Mouse (Mus musculus): ENCODE data around the gene Specc1l.
"Not testable (repeated sequence)": the region's sequence is repeated elsewhere in the genome, so short reads cannot be mapped to it uniquely, and the experiment has no call there.

Specc1l gene

DNA sequence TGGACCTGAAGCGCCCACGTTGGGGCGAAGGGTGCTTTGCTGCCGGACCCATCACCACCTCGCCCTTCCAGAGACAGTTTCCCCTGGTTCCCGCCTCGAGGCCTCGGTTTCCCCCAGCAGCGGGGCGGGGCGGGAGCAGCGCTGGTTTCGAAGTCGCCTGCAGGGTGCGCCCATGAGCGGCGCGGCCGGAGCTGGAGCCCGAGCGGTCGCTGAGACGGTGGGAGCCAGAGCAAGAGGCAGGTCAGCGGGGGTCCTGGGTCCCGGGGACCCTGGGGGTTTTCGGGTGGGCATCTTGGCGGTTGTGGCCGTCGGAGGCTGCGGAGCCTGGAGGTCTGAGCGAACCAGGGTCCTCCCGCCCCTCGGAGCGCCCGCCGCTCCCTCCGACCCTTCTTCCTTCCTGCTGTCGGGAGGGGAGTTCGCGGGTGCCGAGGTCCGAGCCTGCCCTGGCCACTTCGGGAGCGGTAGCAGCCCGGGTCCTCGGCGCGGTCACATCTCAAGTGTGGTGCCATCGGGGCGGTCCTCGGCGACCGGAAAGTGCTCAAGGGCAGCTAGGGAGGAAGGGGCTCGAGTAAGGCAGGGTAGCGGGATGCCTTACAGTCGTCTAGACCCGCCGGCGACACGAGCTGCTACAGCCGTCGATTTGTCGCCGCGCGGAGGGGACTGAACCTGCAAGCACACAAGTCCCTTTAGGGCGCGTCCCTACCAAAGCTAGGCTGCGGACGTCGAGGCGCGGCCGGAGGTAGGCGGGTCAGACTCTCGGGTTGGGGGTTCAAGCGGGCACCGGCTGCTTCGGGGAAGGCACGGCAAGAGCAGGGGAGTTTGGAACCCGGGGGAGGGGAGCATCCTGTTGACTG, 105.3 kb downstream of the Specc1l start:
- DNase-seq (ENCODE audit: low spot score): peak; percentile 79

DNA sequence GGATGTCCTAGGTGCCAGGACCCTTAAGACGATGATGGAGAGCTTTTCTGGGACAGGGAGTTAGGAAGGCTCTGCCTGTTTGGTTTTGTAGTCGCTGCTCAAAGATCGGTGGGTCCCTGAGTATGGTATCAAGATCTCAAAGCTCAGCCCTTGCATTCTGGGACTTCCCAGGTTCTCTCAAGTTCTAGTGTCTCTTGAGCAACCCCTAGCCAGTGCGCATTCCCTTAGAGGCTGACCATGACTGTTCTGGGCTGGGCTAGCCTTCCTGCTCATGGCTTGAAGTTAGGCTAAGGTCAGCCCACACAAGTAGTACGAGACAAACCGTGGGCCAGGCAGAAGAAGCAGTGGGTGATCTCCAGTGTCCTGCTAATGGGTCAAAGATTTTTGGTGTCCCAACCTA, 106.3 kb downstream of the Specc1l start:
- no peak for DNase-seq (ENCODE audit: low spot score)

DNA sequence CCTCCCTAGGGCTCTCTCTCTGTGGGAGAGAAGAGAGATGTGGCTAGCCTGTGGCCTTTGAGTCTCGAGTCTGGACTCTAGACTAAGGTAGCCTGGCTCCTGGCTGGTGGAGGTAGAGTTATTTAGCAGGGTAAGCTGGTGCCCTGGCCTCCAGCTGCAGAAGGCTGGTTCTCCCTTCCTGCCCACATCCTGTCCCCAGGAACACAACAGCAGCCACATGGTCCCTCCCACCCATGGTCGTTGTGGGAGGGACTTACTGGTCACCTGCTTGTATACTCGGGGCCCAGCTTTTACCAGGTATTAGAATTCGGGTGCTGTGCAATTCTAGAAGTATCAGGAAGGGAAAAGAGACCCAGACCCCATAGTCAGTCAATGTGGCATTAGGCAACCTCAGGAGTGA, 108.4 kb downstream of the Specc1l start:
- DNase-seq (ENCODE audit: low spot score): no peak

GRCm38 (mm10) chr10:75322966-75323365, 111.1 kb downstream of the Specc1l start:
- no peak for DNase-seq (ENCODE audit: low spot score)

- no peak for DNase-seq (ENCODE audit: low spot score)
These were observed 112.1 kb downstream of the Specc1l start for GRCm38 (mm10) chr10:75323986-75324385.

GRCm38 (mm10) chr10:75324391-75324790, 112.5 kb downstream of the Specc1l start:
- no peak for DNase-seq (ENCODE audit: low spot score)

DNA sequence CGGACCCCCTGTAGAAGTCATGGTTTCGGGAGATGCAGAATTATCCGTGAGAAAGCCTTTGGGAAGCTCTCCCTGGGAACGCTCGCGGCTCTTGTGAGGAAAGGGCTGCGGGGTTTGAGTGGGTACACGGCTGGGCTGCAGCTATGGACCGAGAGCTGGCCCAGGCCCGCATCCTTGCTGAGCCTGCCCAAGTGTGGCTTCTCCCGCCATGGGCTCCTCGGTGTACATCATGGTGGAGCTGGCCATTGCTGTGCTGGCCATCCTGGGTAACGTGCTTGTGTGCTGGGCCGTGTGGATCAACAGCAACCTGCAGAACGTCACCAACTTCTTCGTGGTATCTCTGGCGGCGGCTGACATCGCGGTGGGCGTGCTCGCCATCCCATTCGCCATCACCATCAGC, 113.9 kb downstream of the Specc1l start:
- DNase-seq (ENCODE audit: low spot score): no peak

- no peak for DNase-seq (ENCODE audit: low spot score)
These were observed 114.7 kb downstream of the Specc1l start for GRCm38 (mm10) chr10:75326553-75326952.

DNA sequence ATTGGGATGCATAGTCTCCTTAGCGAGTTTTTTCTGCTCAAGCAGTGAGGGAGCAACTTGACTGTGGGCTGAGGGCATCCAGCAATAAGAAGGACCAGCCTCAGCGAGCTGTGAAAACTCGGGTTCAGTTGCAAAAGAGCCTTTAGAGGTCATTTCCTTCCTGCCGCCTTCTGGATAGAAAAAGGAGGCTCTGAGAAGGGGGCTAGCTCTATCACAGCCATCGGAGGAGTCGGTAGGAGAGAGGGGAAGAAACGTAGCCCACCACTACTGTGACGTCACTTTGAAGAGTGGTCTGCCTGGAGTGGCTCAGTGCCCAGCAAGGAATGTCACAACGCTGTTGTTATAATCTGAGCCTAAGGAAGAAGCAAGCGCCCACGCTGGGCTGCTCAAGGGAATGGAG, 115.2 kb downstream of the Specc1l start:
- DNase-seq (ENCODE audit: low spot score): no peak

- no peak for DNase-seq (ENCODE audit: low spot score)
These were observed 116.4 kb downstream of the Specc1l start for GRCm38 (mm10) chr10:75328201-75328704.

- DNase-seq (ENCODE audit: low spot score): no peak
These were observed 120.4 kb downstream of the Specc1l start for GRCm38 (mm10) chr10:75332268-75332667.

- no peak for DNase-seq (ENCODE audit: low spot score)
These were observed 121.4 kb downstream of the Specc1l start for GRCm38 (mm10) chr10:75333176-75333776.

DNA sequence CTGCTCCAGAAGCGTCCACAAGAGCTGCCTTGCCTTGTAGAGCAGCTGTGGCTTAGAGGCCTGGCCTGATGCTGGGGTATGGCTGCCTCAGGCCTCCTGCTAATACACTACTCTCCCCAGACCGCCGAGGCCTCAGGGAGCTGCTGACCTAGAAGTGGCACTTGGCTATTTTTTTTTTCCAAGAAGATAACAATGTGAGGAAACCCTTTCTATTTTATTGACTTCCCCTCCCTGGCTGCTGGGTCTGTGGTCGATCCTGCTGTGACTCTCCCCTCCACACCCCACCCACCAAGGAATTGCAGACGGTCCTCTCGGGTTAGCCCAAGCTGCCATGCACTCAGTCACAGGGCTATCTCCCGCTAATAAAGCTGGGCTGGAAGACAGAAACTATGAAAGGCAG, 122.3 kb downstream of the Specc1l start:
- DNase-seq (ENCODE audit: low spot score): no peak

- no peak for DNase-seq (ENCODE audit: low spot score)
These were observed 123.2 kb downstream of the Specc1l start for GRCm38 (mm10) chr10:75335075-75335474.

GRCm38 (mm10) chr10:75337231-75337630, 125.4 kb downstream of the Specc1l start:
- DNase-seq (ENCODE audit: low spot score): no peak

GRCm38 (mm10) chr10:75338852-75339251, 127.0 kb downstream of the Specc1l start:
- DNase-seq (ENCODE audit: low spot score): no peak

- DNase-seq (ENCODE audit: low spot score): no peak
These were observed 127.5 kb downstream of the Specc1l start for GRCm38 (mm10) chr10:75339377-75339776.

DNA sequence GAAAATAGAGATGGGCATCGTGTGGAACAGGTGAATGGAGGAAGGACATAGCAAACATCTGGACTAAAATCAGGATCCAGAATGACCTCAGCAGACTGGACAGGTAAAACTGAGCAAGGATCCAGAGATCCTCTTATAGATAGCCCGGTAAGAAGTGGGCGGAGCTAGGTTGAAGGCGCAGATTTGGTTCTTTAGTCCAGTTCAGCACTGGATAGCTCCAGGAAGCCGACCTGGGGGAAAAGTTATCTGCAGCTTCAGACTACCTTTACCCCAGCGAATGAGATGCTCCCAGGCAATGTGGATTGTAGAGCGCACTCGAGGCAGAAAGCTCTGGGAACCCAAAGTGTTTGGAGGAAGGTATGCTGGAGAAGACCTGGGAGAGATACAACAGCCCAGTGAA, 130.1 kb downstream of the Specc1l start:
- peak; percentile 27 for DNase-seq (ENCODE audit: low spot score)

DNA sequence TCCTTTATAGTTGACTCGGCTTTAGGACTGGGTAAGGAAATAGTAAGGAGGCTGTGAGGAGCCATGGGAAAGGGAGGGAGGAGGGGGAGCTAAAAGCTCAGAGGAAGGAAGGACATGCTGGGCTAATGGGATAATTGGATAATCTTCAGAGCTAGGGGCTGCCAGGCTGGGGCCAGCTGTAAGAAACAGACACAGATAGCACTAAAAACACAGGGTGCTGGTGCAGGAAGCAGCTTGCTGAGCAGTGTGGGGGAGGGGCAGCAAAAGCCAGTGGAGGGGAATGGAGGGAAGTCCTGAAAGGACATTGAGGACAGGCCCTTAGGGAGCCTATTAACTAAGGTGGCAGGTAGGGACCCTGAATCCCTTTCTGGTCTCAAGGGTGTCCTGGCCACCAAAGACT, 132.7 kb downstream of the Specc1l start:
- peak; percentile 46 for DNase-seq (ENCODE audit: low spot score)

DNA sequence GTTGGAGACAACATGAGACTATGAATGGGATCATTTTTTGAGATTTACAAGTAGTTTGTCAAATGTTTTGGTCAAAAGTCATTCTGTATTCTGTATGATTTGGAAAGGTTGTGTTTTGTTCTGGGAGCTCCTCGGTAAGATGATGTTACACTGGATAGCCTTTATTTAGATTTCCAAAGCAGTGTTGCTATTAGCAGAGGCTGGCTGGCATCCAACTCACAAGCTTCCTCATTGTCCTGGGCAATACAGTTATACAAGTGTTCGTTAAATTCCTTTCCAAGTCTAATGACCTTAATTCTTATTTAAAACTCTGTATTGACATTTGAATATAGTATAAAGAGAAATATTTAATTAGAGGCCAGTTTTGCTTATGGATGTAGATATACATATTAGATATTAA, 133.4 kb downstream of the Specc1l start:
- no peak for DNase-seq (ENCODE audit: low spot score)

- DNase-seq (ENCODE audit: low spot score): no peak
These were observed 138.7 kb downstream of the Specc1l start for GRCm38 (mm10) chr10:75350564-75350963.

DNA sequence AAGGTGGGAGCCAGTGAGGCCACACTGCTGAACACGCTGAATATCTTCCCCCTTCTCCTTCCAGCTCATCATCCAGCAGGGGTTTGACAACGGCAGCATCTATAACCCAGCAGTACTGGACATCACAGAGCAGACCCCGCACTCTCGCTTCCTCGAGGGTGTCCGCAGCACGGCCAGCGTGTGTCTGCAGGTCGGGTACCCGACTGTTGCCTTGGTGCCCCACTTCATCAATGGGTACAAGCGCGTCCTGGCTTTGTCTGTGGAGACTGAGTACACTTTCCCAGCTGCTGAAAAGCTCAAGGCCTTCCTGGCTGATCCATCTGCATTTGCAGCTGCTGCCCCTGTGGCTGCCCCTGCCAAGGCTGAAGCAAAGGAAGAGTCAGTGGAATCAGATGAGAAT, 140.7 kb downstream of the Specc1l start:
- DNase-seq (ENCODE audit: low spot score): no peak

- DNase-seq (ENCODE audit: low spot score): not testable (repeated sequence)
These were observed 142.0 kb downstream of the Specc1l start for GRCm38 (mm10) chr10:75353838-75354241.
